Mouse (Mus musculus): ENCODE measurements around the gene Mettl13.

Gene Mettl13

DNA sequence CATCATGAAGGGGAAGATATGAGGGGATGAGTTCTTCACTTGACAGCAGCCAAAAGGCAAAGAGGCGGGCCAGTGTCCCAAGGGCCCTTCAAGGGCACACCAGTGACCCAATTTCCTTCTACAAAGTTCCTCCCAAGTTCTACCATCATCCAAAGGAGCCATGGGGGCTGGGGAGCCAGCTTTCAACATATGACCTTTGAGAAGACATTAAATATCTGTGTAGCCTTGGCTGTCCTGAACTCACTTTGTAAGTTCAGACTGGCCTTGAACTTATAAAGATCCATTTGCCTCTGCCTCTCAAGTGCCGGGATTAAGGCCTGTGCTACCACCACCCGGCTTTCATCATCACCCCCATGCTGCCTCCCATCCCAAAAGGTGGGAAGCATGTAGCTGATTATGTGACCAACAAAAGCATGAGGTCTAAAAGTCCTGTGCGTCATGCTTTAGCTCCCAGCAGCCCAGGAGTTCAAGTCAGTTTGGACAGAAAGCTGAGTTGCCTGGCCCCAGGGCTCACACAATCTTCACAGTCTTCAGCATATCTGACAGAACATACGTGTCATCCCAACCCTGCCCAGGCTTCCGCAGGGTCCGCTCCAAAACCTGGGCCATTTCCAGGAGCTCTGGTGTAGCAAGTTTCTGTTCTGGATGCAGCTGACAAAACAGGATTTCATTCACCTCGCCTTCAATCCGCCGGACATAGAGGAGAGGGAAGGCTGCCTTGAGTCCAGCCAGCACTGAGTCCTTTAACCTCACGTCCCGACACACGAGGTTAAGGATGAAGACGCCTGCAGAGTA is 14.4 kb downstream of the Mettl13 start:
- DNase-seq (ENCODE audit: low read depth, low spot score) = no peak

DNA sequence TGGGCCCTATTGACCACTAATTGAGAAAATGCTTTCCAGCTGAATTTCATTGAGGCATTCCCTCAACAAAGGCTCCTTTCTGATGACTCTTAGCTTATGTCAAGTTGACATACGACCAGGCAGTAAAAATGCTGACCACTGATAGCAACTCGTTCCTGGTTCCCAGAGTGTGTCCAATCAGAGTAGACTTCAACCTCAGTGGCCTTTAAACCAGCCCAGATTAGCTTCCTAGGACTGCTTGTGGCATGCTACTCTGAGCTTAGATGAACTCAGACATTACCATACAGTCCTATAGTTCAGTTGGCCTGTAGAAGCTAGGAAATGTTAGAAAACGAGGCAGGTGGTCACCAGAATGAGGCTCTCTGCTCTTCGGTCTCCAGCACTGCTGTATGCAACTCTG is 16.0 kb downstream of the Mettl13 start:
- DNase-seq (ENCODE audit: low read depth, low spot score) = no peak

DNA sequence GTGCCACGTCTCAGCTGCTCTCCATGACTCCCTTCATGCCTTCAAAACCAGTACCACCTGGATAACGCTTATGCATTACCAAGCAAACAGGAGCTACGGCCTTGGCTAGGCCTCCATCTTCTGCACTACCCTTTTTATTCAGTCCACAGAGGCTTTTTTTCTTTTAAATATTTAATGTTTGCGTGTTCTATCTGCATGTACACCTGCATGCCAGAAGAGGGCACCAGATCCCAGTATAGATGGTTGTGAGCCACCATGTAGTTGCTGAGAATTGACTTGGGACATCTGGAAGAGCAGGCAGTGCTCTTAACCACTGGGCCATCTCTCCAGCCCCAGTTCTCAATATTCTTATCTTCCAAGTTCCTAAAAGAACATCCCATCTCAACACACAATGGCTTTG is 16.8 kb downstream of the Mettl13 start:
- DNase-seq (ENCODE audit: low read depth, low spot score) = no peak

DNA sequence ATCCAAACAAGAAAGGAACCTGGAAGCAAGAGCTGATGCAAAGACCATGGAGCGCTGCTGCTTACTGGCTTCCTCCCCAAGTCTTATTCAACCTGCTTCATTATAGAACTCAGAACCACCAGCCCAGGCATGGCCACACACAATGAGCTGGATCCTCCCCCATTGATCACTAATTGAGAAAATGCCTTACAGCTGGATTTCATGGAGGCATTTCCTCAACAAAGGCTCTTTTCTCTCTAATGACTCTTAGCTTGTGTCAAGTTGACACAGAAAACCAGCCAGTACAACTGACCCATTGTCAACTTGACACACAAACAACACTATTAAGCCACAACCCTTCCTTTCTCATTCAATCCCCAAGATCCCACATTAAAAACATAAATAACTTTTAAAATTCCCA is 17.7 kb downstream of the Mettl13 start:
- DNase-seq (ENCODE audit: low read depth, low spot score) = no peak

DNA sequence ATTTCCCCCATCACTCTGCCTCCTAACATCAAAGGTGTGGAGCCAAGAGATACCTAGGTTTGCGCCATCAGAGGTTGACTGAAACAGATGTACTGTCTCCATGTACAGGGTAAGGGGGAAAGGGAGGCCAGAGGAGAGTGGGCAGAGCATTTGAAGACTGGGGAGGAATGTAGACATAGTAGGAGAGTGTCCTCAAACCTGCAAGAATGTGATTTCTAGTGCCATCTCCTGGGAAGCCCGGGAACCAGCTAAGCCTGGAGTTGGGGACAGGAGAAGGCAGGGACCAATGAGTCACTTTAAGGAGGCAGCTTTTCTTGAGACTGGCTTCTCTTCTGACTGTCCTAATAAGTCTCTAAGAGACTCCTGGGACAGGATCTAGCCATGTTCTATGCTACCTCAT is 18.7 kb downstream of the Mettl13 start:
- DNase-seq (ENCODE audit: low read depth, low spot score) = no peak

DNA sequence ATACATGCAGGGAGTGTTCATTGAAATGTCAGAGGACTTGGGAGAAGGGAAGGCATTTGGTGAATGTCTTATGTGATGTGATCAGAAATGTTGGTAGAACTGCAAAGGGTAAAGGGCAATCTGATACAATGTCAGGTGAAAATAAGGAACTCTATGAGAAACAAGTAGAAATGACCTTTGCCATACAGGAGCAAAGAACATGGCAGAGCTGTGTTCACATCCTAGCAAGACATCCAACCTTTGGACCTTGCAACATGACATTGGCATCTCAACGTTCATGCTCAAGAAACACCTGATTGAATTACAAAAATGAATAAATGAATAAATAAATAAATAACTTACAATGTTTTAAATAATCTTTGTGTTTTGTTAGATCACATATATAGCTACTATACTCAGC is 33.2 kb downstream of the Mettl13 start:
- no peak for DNase-seq (ENCODE audit: low read depth, low spot score)

DNA sequence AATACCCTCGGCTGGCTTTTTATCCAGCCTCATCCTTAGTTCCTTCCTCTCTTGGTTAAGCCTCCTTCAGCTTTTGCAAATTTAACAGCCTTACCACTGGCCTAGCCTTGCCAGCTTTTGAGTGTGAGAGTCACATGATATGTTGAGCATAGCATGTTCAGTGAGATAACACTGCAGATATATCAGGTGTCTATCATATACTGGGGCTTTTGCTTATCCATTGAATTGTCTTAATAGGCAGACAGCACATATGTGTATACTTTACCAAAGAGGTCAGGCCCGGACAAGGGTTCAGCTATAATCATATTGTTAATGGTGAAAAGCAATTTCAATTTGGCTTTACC is 38.4 kb downstream of the Mettl13 start:
- DNase-seq (ENCODE audit: low read depth, low spot score) = no peak

DNA sequence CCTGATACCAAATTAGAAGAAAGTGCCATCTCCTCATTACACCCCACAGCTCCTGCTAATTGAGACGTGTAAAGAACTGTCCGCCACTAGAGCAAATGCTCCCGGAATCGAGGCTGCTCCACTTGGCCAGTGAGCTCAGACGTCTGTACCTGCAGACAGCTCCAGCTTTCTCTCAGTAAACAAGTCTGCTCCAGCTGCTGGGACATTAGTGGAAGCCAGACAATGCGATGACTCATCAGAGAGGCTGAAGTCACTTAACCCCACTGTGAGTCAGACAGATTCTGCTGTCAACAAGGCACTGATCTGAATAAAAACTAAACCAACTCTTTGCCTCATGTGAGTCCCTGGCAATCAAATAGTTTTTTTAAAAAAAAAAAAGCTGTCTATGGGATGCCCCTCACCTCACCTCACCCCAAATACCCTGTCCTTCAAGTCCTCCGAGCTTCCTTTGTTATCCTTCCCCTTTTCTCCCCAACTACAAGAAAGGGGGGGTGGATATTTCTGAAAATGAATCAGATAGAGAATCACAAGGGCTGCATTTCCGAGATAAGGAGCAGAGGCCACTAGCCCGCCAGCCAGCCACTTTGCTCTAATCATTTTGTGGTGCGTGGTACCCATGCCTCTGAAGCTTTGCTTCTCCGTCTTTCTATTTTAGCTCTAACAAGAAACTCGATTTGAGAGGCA is 38.9 kb downstream of the Mettl13 start:
- DNase-seq (ENCODE audit: low read depth, low spot score) = no peak

DNA sequence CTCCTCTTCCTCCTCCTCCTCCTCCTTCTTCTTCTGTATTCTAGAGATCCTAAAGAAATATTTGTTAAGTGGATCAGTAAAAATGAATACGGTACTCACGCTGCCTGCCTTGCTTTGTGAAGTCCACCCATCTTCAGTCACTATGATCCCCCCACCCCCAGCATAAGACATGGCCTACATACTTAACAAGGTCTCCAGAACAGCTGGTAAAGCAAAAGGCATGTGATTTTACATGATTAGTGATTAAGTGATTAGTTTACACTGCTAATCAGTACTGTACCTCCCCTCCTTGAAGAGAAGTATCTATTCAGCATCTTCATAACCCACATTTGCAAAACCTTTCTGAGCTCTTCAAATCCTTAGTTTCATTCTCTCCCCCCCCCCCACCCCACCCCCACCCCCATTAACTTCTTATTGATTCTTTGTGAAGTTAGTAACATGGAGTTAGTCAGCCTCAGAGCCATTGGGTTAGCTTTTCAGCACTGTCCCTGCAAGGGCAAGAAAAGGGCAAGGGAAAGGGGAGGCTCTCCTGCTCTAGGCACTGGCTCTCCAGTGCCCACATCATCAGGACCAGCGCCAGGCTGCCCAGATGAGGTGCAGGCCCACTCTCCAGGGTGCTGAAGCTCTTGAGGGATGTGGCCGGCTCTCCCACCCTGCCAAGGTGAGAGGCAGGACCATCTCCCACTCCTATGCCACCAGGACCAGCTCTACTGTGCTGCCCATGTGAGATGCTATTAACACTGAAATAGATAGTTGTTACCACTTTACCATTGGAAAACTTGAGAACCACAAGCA is 39.9 kb downstream of the Mettl13 start:
- DNase-seq (ENCODE audit: low read depth, low spot score) = no peak

DNA sequence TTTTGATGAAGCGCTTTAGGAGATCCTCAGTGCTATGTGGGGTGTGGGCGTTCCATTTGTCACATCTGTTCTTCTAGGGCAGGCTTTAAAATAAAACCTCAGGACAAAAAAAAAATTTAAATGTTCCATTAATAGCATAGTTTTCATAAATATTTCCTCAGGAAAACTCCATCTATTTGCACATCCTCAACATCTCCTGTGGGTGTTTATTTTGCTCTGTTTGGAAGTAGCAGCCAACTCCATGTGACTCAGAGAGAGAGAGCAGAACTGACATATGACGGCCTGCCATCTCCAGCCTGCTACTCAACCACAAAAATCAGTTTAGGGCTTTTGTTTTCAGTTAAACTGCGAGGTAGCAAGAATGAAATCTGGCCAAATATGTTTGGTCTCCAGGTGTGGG is 41.8 kb downstream of the Mettl13 start:
- no peak for DNase-seq (ENCODE audit: low read depth, low spot score)

DNA sequence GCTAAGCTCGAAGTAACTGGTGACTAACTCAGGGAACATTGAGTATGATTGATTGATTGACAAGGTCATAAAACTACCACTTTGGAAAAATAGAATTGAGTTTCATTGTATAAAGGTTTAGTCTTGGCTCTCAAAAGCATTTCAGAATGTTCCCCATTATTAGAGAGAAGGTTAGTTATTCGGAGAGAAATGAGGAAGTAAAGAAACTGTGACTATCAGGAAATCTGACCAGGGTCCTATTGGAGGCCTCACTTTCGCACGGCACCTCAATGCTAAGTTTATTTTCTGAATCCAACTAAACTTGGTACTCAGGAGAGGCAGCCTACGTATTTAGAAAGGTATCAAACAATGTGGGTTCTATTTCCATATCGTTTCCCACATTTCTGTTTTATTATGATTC is 42.7 kb downstream of the Mettl13 start:
- DNase-seq (ENCODE audit: low read depth, low spot score) = no peak

Measured in embryo, embryonic 11.5 days (tissue).